In genomic region chr10:20935234-20935654, GRCm38 (mm10) we compare ENCODE assay signal across 9 mouse cellular contexts. TPM values are rescaled to one million over a fixed set of nuclear protein-coding genes. Genes with fewer than 3 reads are reported as not detected.
A peak's percentile ranks its signal among the peaks of the same experiment; 100 is the strongest.
DNase-seq lines count a peak whose midpoint lies in the region; ATAC-seq and TF ChIP-seq lines count a peak whose summit lies in the region.
"Had no signal": no experiment of that assay in that cellular context is flagged by ENCODE, and none has a peak within 500 bp of the region (broad histone marks: within the 10 kb centered on the region; RNA-seq: fewer than 3 reads in every experiment).

No protein-coding gene starts in this region.

- no peak for TF ChIP-seq CTCF in lung, adult 2 months (IDR thresholded peaks at IDR 0.05; ENCODE audit: insufficient read depth, low read length)

- H3K9ac ChIP-seq in forebrain, embryonic 15.5 days (replicated peaks): no peak overlapping the region
- no peak overlapping the region for H3K9ac ChIP-seq in lung, embryonic 15.5 days
- H3K9ac ChIP-seq: stomach, embryonic 15.5 days had no signal

- H3K4me2 ChIP-seq in forebrain, embryonic 15.5 days (replicated peaks): no peak overlapping the region
- no peak overlapping the region for H3K4me2 ChIP-seq in lung, embryonic 15.5 days
- H3K4me2 ChIP-seq: stomach, embryonic 15.5 days had no signal

- H3K4me3 ChIP-seq in forebrain, embryonic 15.5 days: no peak overlapping the region
- no peak overlapping the region for H3K4me3 ChIP-seq in forebrain, embryonic 10.5 days
- H3K4me3 ChIP-seq in lung, embryonic 15.5 days: no peak overlapping the region
- no peak overlapping the region for H3K4me3 ChIP-seq in lung, adult 2 months (replicated peaks; ENCODE audit: extremely low read depth, low read depth, low read length)
- H3K4me3 ChIP-seq: stomach, embryonic 15.5 days had no signal

- 33% methylated on average over 5 of the region's 5 CpGs for WGBS in forebrain, embryonic 15.5 days
- 86% methylated on average over 5 of the region's 5 CpGs for WGBS in forebrain, embryonic 10.5 days
- 36% methylated on average over 5 of the region's 5 CpGs for WGBS in lung, embryonic 15.5 days
- 31% methylated on average over 5 of the region's 5 CpGs for WGBS in lung, adult 2 months

- H3K9me3 ChIP-seq in forebrain, embryonic 15.5 days: no peaks in the 10 kb centered on the region
- no peaks in the 10 kb centered on the region for H3K9me3 ChIP-seq in forebrain, embryonic 10.5 days
- no peaks in the 10 kb centered on the region for H3K9me3 ChIP-seq in lung, embryonic 15.5 days
- H3K9me3 ChIP-seq: stomach, embryonic 15.5 days had no signal

- H3K27me3 ChIP-seq in forebrain, embryonic 15.5 days: no peaks in the 10 kb centered on the region
- no peaks in the 10 kb centered on the region for H3K27me3 ChIP-seq in forebrain, embryonic 10.5 days (ENCODE audit: poor library complexity, severe bottlenecking)
- no peaks in the 10 kb centered on the region for H3K27me3 ChIP-seq in lung, embryonic 15.5 days
- H3K27me3 ChIP-seq: stomach, embryonic 15.5 days had no signal

- ATAC-seq in forebrain, embryonic 15.5 days (replicated peaks): peak; percentile 64
- peak; percentile 83 for ATAC-seq in lung, embryonic 15.5 days (ENCODE audit: borderline replicate concordance, extremely low read depth, low FRiP score, low TSS enrichment)

- no peak for TF ChIP-seq POLR2A in lung, adult 2 months (IDR thresholded peaks at IDR 0.05; ENCODE audit: borderline replicate concordance, extremely low read depth, low read depth, low read length)

- no peak overlapping the region for H3K27ac ChIP-seq in forebrain, embryonic 15.5 days (replicated peaks)
- H3K27ac ChIP-seq in forebrain, embryonic 10.5 days: no peak overlapping the region
- H3K27ac ChIP-seq in lung, embryonic 15.5 days: peak overlapping the region; percentile 42; the same call in 1 of the 2 replicates
- H3K27ac ChIP-seq: stomach, embryonic 15.5 days had no signal

- no peaks in the 10 kb centered on the region for H3K36me3 ChIP-seq in forebrain, embryonic 15.5 days
- no peaks in the 10 kb centered on the region for H3K36me3 ChIP-seq in forebrain, embryonic 10.5 days (replicated peaks)
- no peaks in the 10 kb centered on the region for H3K36me3 ChIP-seq in lung, embryonic 15.5 days
- H3K36me3 ChIP-seq: stomach, embryonic 15.5 days had no signal

- no peak for DNase-seq in forebrain, embryonic 10.5 days (ENCODE audit: extremely low spot score, low spot score)
- no peak for DNase-seq in lung, adult 2 months
- peak; percentile 92 to 93 for DNase-seq in cerebellum, postnatal 14 days
- peak; percentile 26 for DNase-seq in lung, postnatal 36 days
- DNase-seq in thymus, postnatal 10 days (ENCODE audit: low spot score in 2 of 2): no peak
- no peak for DNase-seq in thymus, postnatal 4 days

- H3K4me1 ChIP-seq in forebrain, embryonic 15.5 days: peaks cover 5% of the 10 kb centered on the region; the same call in 1 of the 2 replicates
- no peaks in the 10 kb centered on the region for H3K4me1 ChIP-seq in forebrain, embryonic 10.5 days
- peaks cover 7% of the 10 kb centered on the region; the same call in 1 of the 2 replicates for H3K4me1 ChIP-seq in lung, embryonic 15.5 days
- H3K4me1 ChIP-seq in lung, adult 2 months (ENCODE audit: control insufficient read depth, insufficient read depth, low read length): no peaks in the 10 kb centered on the region
- H3K4me1 ChIP-seq: stomach, embryonic 15.5 days had no signal

RNA-seq across cellular contexts. Expression of gene Ahi1, which starts 17.1 kb away (rescaled TPM):
- polyA plus RNA-seq in forebrain, embryonic 15.5 days (2015; fragmentation: Nextera tagmentation; extraction: Ambion mirVana): 54.7 and 64.6 TPM in 2 replicates
- 16.8 and 17.9 TPM in 2 replicates for polyA plus RNA-seq in forebrain, embryonic 10.5 days (2016; fragmentation: Nextera tagmentation; extraction: Ambion mirVana)
- polyA plus RNA-seq in lung, embryonic 15.5 days (2015; fragmentation: Nextera tagmentation; extraction: Ambion mirVana): 5.4 and 5.7 TPM in 2 replicates
- polyA plus RNA-seq in lung, adult 2 months (2012; rRNA removed): 2.6 and 3.6 TPM in 2 replicates

Comparison
In these comparisons a context has a peak if more than half of its experiments do, and no peak if none do; other contexts are left out.
1. DNase-seq: peak in cerebellum, postnatal 14 days (2 of 2) and lung, postnatal 36 days (single experiment); none in forebrain, embryonic 10.5 days (single experiment), lung, adult 2 months (single experiment), thymus, postnatal 10 days (0 of 2) and thymus, postnatal 4 days (single experiment).